ENCODE assay signal across 8 mouse cellular contexts in the genomic region with DNA sequence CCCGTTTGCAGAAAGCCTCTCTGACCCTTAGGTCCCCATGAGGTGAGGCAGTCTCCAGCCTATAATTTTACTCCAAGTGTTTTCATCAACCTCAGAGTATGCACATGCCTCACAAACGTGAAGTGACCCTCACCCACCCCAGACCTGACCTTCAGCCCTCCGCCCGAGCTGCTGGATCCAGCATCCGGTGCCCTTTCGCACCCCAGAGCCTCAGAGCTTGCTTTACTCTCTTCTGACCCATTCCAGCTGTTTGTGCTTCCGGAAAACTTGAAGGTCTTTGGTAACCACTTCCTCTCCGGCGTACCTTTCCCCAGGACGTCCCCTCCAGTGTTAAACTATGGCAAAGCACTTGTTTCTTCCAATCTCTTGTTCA. TPM values are rescaled to one million over a fixed set of nuclear protein-coding genes. Genes with fewer than 3 reads are reported as not detected.
A peak's percentile ranks its signal among the peaks of the same experiment; 100 is the strongest.
DNase-seq lines count a peak whose midpoint lies in the region; ATAC-seq and TF ChIP-seq lines count a peak whose summit lies in the region.

No protein-coding gene starts in this region.

- 7% methylated on average over 10 of the region's 10 CpGs for WGBS in liver, postnatal 0 days (ENCODE audit: insufficient replicate concordance)

- H3K9ac ChIP-seq in liver, postnatal 0 days (replicated peaks), result peak overlapping the region; percentile 71

- peaks cover 22% of the 10 kb centered on the region for H3K4me1 ChIP-seq in liver, postnatal 0 days (ENCODE audit: insufficient read depth)

- no peak for TF ChIP-seq EP300 in liver, postnatal 0 days (IDR thresholded peaks at IDR 0.05; ENCODE audit: low read depth)

- peak overlapping the region; percentile 99 for H3K4me2 ChIP-seq in liver, postnatal 0 days (ENCODE audit: low read depth, low read length)

- H3K4me3 ChIP-seq in liver, postnatal 0 days (ENCODE audit: low read depth, low read length), result peak overlapping the region; percentile 92

- DNase-seq in kidney, adult 8-10 months, result peak; percentile 18 to 36
- DNase-seq in kidney, adult 11 months, result no peak
- peak; percentile 46 for DNase-seq in liver, postnatal 0 days
- peak; percentile 36 for DNase-seq in testis, postnatal 14 days (ENCODE audit: low spot score)
- DNase-seq in urinary bladder, postnatal 25 days (ENCODE audit: low spot score), result no peak
- no peak for DNase-seq in spleen, adult 12 weeks (ENCODE audit: low spot score)

- H3K9me3 ChIP-seq in liver, postnatal 0 days (ENCODE audit: low read length), result no peaks in the 10 kb centered on the region

- no peaks in the 10 kb centered on the region for H3K27me3 ChIP-seq in liver, postnatal 0 days (ENCODE audit: insufficient read depth, low read length)

- ATAC-seq in common myeloid progenitor, adult 5-6 weeks (replicated peaks; ENCODE audit: low read depth, poor library complexity, severe bottlenecking), result peak; percentile 22
- peak; percentile 29 for ATAC-seq in inflammation-experienced regulatory T-cells, adult 6 months
- ATAC-seq in liver, postnatal 0 days, result no peak

- H3K27ac ChIP-seq in liver, postnatal 0 days (ENCODE audit: low read depth), result peak overlapping the region; percentile 75

- TF ChIP-seq CTCF in liver, postnatal 0 days (IDR thresholded peaks at IDR 0.05; ENCODE audit: low read depth), result no peak

- peaks cover 9% of the 10 kb centered on the region; the same call in 1 of the 2 replicates for H3K36me3 ChIP-seq in liver, postnatal 0 days (replicated peaks; ENCODE audit: insufficient read depth, low read length)

RNA-seq across cellular contexts. Expression of a gene that starts 0.9 kb away (rescaled TPM):
- total RNA-seq in common myeloid progenitor, adult 5-6 weeks (2017), result 36.2 and 40.1 TPM in 2 replicates
- 10 to 100 TPM in 1 of 3 experiments, 1 to 10 TPM in 2; 2.7 to 11.0 (median 3.2) TPM for polyA plus RNA-seq in inflammation-experienced regulatory T-cells, adult 6 months (2017; shearing (Covaris generic))
- polyA plus RNA-seq in liver, postnatal 0 days (2015; fragmentation: Nextera tagmentation; extraction: Ambion mirVana), result 31.1 and 32.4 TPM in 2 replicates

Comparison
In these comparisons a context has a peak if more than half of its experiments do, and no peak if none do; other contexts are left out.
1. DNase-seq: peak in kidney, adult 8-10 months (2 of 2), liver, postnatal 0 days (single experiment) and testis, postnatal 14 days (single experiment); none in kidney, adult 11 months (single experiment), urinary bladder, postnatal 25 days (single experiment) and spleen, adult 12 weeks (single experiment).